In genomic region chr3:63413046-63413911, GRCm38 (mm10) we compare ENCODE assay signal across 15 mouse cellular contexts.
A peak's percentile ranks its signal among the peaks of the same experiment; 100 is the strongest.
DNase-seq lines count a peak whose midpoint lies in the region; ATAC-seq and TF ChIP-seq lines count a peak whose summit lies in the region.
"Had no signal": no experiment of that assay in that cellular context is flagged by ENCODE, and none has a peak within 500 bp of the region (broad histone marks: within the 10 kb centered on the region; RNA-seq: fewer than 3 reads in every experiment).

No protein-coding gene starts in this region.

- H3K9ac ChIP-seq in liver, adult 2 months (ENCODE audit: low read depth, low read length) = no peak overlapping the region
- H3K9ac ChIP-seq in liver, embryonic 12.5 days = no peak overlapping the region
- no peak overlapping the region for H3K9ac ChIP-seq in embryonic facial prominence, embryonic 12.5 days
- no peak overlapping the region for H3K9ac ChIP-seq in limb, embryonic 14.5 days (ENCODE audit: low read depth, low read length, severe bottlenecking)
- no peak overlapping the region for H3K9ac ChIP-seq in hindbrain, embryonic 12.5 days
- H3K9ac ChIP-seq: midbrain, embryonic 12.5 days; neural tube, embryonic 12.5 days had no signal

- H3K36me3 ChIP-seq in liver, adult 2 months (ENCODE audit: control insufficient read depth, insufficient read depth, low read length) = no peaks in the 10 kb centered on the region
- H3K36me3 ChIP-seq in liver, embryonic 12.5 days = no peaks in the 10 kb centered on the region
- H3K36me3 ChIP-seq in embryonic facial prominence, embryonic 12.5 days = no peaks in the 10 kb centered on the region
- H3K36me3 ChIP-seq in limb, embryonic 14.5 days (ENCODE audit: control insufficient read depth, insufficient read depth, low read length) = no peaks in the 10 kb centered on the region
- no peaks in the 10 kb centered on the region for H3K36me3 ChIP-seq in hindbrain, embryonic 12.5 days
- H3K36me3 ChIP-seq: hindbrain, embryonic 10.5 days; midbrain, embryonic 12.5 days; neural tube, embryonic 12.5 days had no signal

- no peak for TF ChIP-seq POLR2A in liver, adult 2 months (IDR thresholded peaks at IDR 0.05; ENCODE audit: extremely low read depth, insufficient read depth, low read length)
- no peak for TF ChIP-seq POLR2A in limb, embryonic 14.5 days (IDR thresholded peaks at IDR 0.05; ENCODE audit: borderline replicate concordance, extremely low read depth, insufficient read depth, insufficient read length)

- H3K27me3 ChIP-seq in liver, adult 2 months (ENCODE audit: control insufficient read depth, insufficient read depth, low read length) = no peaks in the 10 kb centered on the region
- no peaks in the 10 kb centered on the region for H3K27me3 ChIP-seq in liver, embryonic 12.5 days (replicated peaks)
- H3K27me3 ChIP-seq in embryonic facial prominence, embryonic 12.5 days = no peaks in the 10 kb centered on the region
- H3K27me3 ChIP-seq in limb, embryonic 14.5 days (ENCODE audit: control insufficient read depth, insufficient read depth, low read length) = no peaks in the 10 kb centered on the region
- no peaks in the 10 kb centered on the region for H3K27me3 ChIP-seq in hindbrain, embryonic 12.5 days
- H3K27me3 ChIP-seq: midbrain, embryonic 12.5 days; neural tube, embryonic 12.5 days had no signal

- ATAC-seq in liver, embryonic 12.5 days = no peak
- no peak for ATAC-seq in embryonic facial prominence, embryonic 12.5 days (ENCODE audit: insufficient number of reproducible peaks, insufficient read depth, low FRiP score, low TSS enrichment)
- no peak for ATAC-seq in limb, embryonic 14.5 days (ENCODE audit: low FRiP score, low read depth)
- no peak for ATAC-seq in hindbrain, embryonic 12.5 days (ENCODE audit: low FRiP score)

- peak; percentile 76 for DNase-seq in liver, adult 2 months (ENCODE audit: extremely low read depth, low read depth, low spot score)
- DNase-seq in kidney, adult 9 months = peak; percentile 90
- no peak for DNase-seq in limb, embryonic 14.5 days (ENCODE audit: low spot score)
- no peak for DNase-seq in layer of hippocampus, adult 18-20 months (ENCODE audit: low spot score in 2 of 2)
- no peak for DNase-seq in yolk sac, embryonic 10.5 days (ENCODE audit: low spot score)
- DNase-seq: adrenal gland, adult 8-10 months; heart, adult 2 months; lung, postnatal 10 days; right cerebral cortex, postnatal 14 days had no signal

- no peak for TF ChIP-seq CTCF in liver, adult 2 months (IDR thresholded peaks at IDR 0.05; ENCODE audit: low read depth, low read length)

- no peaks in the 10 kb centered on the region for H3K79me2 ChIP-seq in liver, adult 2 months (ENCODE audit: control insufficient read depth, insufficient read depth, low read length)

- peaks cover 2% of the 10 kb centered on the region; the same call in 1 of the 2 replicates for H3K4me1 ChIP-seq in liver, adult 2 months (ENCODE audit: control insufficient read depth, insufficient read depth, low read length)
- H3K4me1 ChIP-seq in liver, embryonic 12.5 days = no peaks in the 10 kb centered on the region
- peaks cover 4% of the 10 kb centered on the region; the same call in 1 of the 2 replicates for H3K4me1 ChIP-seq in embryonic facial prominence, embryonic 12.5 days
- H3K4me1 ChIP-seq in limb, embryonic 14.5 days (ENCODE audit: control insufficient read depth, insufficient read depth, low read length) = peaks cover 11% of the 10 kb centered on the region
- H3K4me1 ChIP-seq in hindbrain, embryonic 12.5 days = no peaks in the 10 kb centered on the region
- H3K4me1 ChIP-seq: hindbrain, embryonic 10.5 days; midbrain, embryonic 12.5 days; neural tube, embryonic 12.5 days had no signal

- H3K4me2 ChIP-seq in liver, embryonic 12.5 days = no peak overlapping the region
- no peak overlapping the region for H3K4me2 ChIP-seq in embryonic facial prominence, embryonic 12.5 days (replicated peaks)
- H3K4me2 ChIP-seq in limb, embryonic 14.5 days (replicated peaks; ENCODE audit: low read depth, low read length, severe bottlenecking) = no peak overlapping the region
- H3K4me2 ChIP-seq in hindbrain, embryonic 12.5 days (replicated peaks) = no peak overlapping the region
- H3K4me2 ChIP-seq: midbrain, embryonic 12.5 days; neural tube, embryonic 12.5 days had no signal

- WGBS in liver, adult 2 months = 54% methylated on average over 6 of the region's 6 CpGs
- WGBS in liver, embryonic 12.5 days (ENCODE audit: insufficient replicate concordance) = 62% methylated on average over 6 of the region's 6 CpGs
- WGBS in embryonic facial prominence, embryonic 12.5 days = 47% methylated on average over 6 of the region's 6 CpGs
- 29% methylated on average over 6 of the region's 6 CpGs for WGBS in limb, embryonic 14.5 days
- WGBS in hindbrain, embryonic 12.5 days = 79% methylated on average over 6 of the region's 6 CpGs

- H3K4me3 ChIP-seq in liver, adult 2 months (ENCODE audit: insufficient read depth, low read depth, low read length) = no peak overlapping the region
- H3K4me3 ChIP-seq in liver, embryonic 12.5 days = no peak overlapping the region
- no peak overlapping the region for H3K4me3 ChIP-seq in embryonic facial prominence, embryonic 12.5 days
- no peak overlapping the region for H3K4me3 ChIP-seq in limb, embryonic 14.5 days (replicated peaks; ENCODE audit: low read length)
- H3K4me3 ChIP-seq in hindbrain, embryonic 12.5 days = no peak overlapping the region
- H3K4me3 ChIP-seq: heart, adult 2 months; hindbrain, embryonic 10.5 days; midbrain, embryonic 12.5 days; neural tube, embryonic 12.5 days had no signal

- no peaks in the 10 kb centered on the region for H3K9me3 ChIP-seq in liver, embryonic 12.5 days (replicated peaks)
- no peaks in the 10 kb centered on the region for H3K9me3 ChIP-seq in embryonic facial prominence, embryonic 12.5 days
- no peaks in the 10 kb centered on the region for H3K9me3 ChIP-seq in limb, embryonic 14.5 days (ENCODE audit: control insufficient read depth, low read length)
- H3K9me3 ChIP-seq in hindbrain, embryonic 12.5 days (replicated peaks) = no peaks in the 10 kb centered on the region
- H3K9me3 ChIP-seq: hindbrain, embryonic 10.5 days; midbrain, embryonic 12.5 days; neural tube, embryonic 12.5 days had no signal

- no peak overlapping the region for H3K27ac ChIP-seq in liver, adult 2 months (replicated peaks; ENCODE audit: insufficient read depth, low read depth, low read length)
- H3K27ac ChIP-seq in liver, embryonic 12.5 days = no peak overlapping the region
- peak overlapping the region; percentile 63; the same call in 1 of the 2 replicates for H3K27ac ChIP-seq in embryonic facial prominence, embryonic 12.5 days
- peak overlapping the region; percentile 41; the same call in 1 of the 2 replicates for H3K27ac ChIP-seq in limb, embryonic 14.5 days (replicated peaks; ENCODE audit: low read depth, low read length)
- no peak overlapping the region for H3K27ac ChIP-seq in hindbrain, embryonic 12.5 days
- H3K27ac ChIP-seq: heart, adult 2 months; hindbrain, embryonic 10.5 days; midbrain, embryonic 12.5 days; neural tube, embryonic 12.5 days had no signal

Comparison
In these comparisons a context has a peak if more than half of its experiments do, and no peak if none do; other contexts are left out.
1. DNase-seq: peak in liver, adult 2 months (single experiment) and kidney, adult 9 months (single experiment); none in limb, embryonic 14.5 days (single experiment), layer of hippocampus, adult 18-20 months (0 of 2) and yolk sac, embryonic 10.5 days (single experiment).
2. H3K27ac ChIP-seq: peak in embryonic facial prominence, embryonic 12.5 days (single experiment) and limb, embryonic 14.5 days (single experiment); none in liver, adult 2 months (single experiment), liver, embryonic 12.5 days (single experiment) and hindbrain, embryonic 12.5 days (single experiment).